Mouse (Mus musculus) E14TG2a.4 (cell line): ENCODE results near the gene Slc41a2.

ENCODE experiments used
- CTCF ChIP-seq: conservative IDR thresholded peaks from 2 replicates; pipeline ENCODE4 v1.5.1; 2014; ENCODE audit warnings: low read length
- NANOG ChIP-seq: IDR thresholded peaks from 2 replicates; pipeline ENCODE4 v1.6.1; 2014; ENCODE audit warnings: borderline replicate concordance, low read length, mixed read lengths

DNA sequence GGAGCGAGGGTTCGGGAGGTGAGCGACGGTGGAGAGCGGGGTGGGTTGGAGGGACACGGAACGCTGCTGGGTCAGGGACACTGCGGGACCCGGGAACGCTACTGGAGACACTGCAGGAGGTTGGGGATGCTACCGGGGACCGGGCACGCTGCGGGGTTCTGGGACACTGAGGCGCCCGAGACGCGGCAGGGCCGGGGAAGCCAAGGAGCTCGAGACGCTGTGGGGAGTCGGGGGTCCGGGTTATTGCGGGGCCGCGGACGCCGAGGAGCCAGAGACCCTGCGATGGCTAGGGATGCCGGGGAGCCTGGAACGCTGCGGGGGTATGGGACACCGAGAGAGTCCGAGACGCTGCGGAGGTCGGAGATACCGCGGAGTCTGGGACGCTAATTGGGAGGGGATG, 22.7 kb upstream of the Slc41a2 start:
- TF ChIP-seq CTCF (no peak), NANOG (no peak)
